Mouse (Mus musculus): ENCODE data around the gene Grem2.

The Grem2 gene

GRCm38 (mm10) chr1:174921298-174921955 lies at the start of gene Grem2:
Gene Grem2 (minus strand): TSS chr1:174921819.
- DNase-seq (ENCODE audit: low read depth) = peak; percentile 93

DNA sequence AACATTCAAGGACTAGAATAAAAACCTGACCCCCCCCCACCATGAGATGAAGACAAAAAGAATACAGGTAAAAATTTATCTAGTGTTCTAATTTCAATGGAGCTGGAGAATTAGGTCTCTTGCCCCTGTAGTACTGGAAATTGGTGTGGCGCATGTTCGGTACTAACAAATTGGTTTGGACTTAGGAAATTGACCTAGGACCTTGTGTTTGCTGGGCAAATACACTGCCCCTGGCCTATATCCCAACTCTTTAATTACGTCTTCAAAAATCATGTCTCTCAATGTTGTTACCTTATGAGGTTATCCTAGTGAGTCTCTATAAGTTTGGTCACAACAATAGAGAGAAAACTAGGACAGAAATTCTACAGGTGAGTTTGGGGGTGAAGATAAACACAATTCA lies 38.2 kb upstream of the Grem2 start:
- DNase-seq (ENCODE audit: low read depth) = no peak

DNA sequence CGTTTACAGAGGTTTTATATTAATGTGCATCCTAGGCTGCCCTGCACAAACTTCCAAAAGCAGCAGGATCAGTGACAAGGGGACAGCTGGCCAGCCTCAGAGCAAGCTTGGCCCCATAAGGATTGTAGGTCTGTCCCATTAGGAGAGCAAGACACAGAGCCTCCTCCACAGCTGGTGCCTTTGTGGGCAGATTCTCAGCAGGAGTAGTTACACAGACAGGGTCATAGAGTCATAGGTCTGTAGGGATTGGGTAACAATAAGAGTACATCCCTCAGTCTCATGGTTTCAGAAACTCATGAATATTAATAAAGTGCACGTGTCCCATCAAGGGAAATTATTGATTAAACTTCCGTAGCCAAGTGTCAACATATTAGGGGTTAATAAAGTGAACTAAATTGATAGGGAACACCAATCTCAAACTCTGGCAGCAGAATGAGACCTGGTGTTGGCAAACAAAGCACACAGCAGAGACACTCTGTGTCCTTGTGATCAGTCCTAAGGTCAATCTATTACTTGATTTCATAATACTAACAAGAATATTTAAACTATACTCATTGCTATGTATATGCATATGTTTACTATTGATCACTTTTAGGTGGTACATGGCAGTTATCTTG lies 9.5 kb upstream of the Grem2 start:
- DNase-seq (ENCODE audit: low read depth) = no peak

- no peak for DNase-seq (ENCODE audit: low read depth)
Observed at GRCm38 (mm10) chr1:174929459-174930181, 8.0 kb upstream of the Grem2 start.

DNA sequence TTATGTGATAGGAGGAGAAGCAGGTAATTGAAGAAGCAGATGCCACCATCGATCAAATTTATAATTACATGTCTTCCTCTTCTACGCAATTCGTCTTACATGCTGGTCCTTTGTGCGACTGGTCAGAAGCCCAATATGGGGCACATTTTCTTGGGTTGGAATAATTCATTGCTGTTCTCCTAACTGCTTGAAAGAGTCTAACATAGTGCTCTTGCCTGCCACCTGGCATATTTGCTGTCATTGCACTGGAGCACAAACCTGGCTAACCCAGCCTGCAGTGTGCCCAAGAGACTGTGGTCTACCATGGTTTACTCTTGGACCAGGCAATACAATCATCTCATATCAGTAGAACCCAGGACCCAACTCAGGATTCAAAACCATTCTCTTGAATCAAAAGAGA lies 2.7 kb downstream of the Grem2 start:
- DNase-seq (ENCODE audit: low read depth) = peak; percentile 67

GRCm38 (mm10) chr1:174918236-174918870 lies 3.3 kb downstream of the Grem2 start:
- DNase-seq (ENCODE audit: low read depth) = peak; percentile 75

GRCm38 (mm10) chr1:174909834-174910233 lies 11.8 kb downstream of the Grem2 start:
- no peak for DNase-seq (ENCODE audit: low read depth)

- DNase-seq (ENCODE audit: low read depth) = no peak
Observed at GRCm38 (mm10) chr1:174908232-174908631, 13.4 kb downstream of the Grem2 start.

- no peak for DNase-seq (ENCODE audit: low read depth)
Observed at GRCm38 (mm10) chr1:174907637-174908036, 14.0 kb downstream of the Grem2 start.

- DNase-seq (ENCODE audit: low read depth) = no peak
Observed at GRCm38 (mm10) chr1:174902755-174903154, 18.9 kb downstream of the Grem2 start.

- DNase-seq (ENCODE audit: low read depth) = no peak
Observed at GRCm38 (mm10) chr1:174892471-174892870, 29.1 kb downstream of the Grem2 start.

- peak; percentile 88 for DNase-seq (ENCODE audit: low read depth)
Observed at GRCm38 (mm10) chr1:174888684-174889405, 32.8 kb downstream of the Grem2 start.

DNA sequence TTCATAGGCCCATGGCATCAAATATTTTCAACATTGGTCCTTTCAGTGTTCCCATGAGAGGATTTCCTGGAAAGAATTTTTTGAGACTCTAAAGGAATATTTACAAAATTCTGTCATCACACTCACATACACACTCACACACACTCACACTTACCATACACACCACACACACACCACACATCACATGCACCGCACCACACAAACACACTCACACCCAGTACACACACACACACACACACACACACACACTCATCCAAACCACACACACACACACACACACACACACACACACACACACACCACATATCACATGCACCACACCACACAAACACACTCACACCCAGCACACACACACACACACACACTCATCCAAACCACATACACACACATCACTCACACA lies 33.5 kb downstream of the Grem2 start:
- no peak for DNase-seq (ENCODE audit: low read depth)

DNA sequence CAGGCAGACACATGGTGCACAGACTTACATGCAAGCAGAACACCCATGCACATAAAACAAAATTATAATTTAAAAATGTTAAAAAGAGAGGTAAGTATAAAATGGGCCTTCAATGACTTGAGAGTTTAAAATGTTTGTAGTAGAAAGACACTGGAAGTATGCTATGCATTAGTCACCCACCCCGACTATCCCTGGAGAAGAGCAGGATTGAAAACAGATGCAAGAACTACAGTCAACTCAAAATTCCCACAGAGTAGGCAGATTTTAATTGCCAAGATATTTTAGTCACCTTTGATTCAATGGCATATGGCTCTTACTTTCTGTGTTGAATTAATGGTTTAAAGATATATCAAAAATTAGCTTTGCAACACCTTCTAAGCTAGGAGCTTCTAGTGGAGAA lies 39.1 kb downstream of the Grem2 start:
- DNase-seq (ENCODE audit: low read depth) = peak; percentile 78

DNA sequence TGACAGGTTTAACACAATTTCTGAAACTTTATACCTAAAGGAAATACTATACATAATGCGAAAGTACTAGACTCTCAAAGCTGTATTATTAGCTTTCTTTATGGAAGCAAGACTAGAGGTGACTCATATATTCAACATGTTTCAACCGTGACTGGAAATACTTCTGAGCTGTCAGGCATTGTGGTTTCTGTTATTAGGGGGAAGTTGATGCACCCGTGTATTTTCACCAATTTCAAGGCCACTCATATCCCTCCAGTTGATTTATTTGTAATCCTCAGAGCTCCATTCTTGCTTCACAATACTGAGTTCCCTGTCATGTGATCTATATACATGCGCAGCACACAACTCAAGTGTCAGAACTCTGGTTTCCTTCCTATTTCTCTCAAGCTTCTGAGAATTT lies 46.4 kb downstream of the Grem2 start:
- DNase-seq (ENCODE audit: low read depth) = peak; percentile 73

- peak; percentile 36 for DNase-seq (ENCODE audit: low read depth)
Observed at GRCm38 (mm10) chr1:174860407-174861118, 61.1 kb downstream of the Grem2 start.

DNA sequence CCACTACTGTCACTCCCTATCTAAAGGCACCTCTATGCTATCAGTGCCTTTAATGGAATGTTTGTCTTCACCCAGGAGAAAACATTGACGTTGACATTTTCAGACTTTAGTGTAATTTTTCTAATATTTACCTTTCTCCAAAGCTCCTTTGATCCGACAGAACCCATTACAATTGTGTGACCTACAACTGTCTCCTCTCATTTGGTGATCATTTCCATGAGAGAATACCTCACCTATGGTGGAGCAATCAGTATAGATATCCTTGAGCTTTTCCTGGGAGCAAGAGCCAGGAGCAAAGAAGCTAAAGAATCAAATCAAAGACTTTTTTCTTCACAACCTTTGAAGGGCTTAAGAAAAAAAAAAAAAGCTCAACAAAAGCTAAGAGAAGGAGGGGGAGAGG lies 65.4 kb downstream of the Grem2 start:
- DNase-seq (ENCODE audit: low read depth) = no peak

DNA sequence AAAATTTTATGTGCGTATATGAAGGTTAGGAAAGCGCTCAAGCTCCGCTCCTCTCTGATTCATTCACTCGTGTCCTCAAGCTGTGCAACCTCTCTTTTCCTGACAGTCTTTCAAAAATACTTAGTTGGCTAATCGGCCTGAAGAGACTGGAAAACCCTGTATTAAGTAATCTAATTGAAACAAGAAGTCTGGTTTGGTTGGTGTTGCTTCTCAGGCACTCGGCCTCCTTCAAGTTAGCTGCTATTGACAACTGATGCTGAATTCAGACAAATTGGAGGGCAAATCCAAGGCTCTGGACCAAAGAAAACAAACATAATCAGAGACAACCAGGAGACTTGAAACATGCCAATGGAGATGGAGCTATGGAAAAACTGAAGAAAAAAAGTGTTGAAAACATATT lies 76.8 kb downstream of the Grem2 start:
- peak; percentile 91 for DNase-seq (ENCODE audit: low read depth)

GRCm38 (mm10) chr1:174836861-174837260 lies 84.8 kb downstream of the Grem2 start:
- no peak for DNase-seq (ENCODE audit: low read depth)

GRCm38 (mm10) chr1:174826562-174826961 lies 95.1 kb downstream of the Grem2 start:
- no peak for DNase-seq (ENCODE audit: low read depth)

- DNase-seq (ENCODE audit: low read depth) = no peak
Observed at GRCm38 (mm10) chr1:174811846-174812245, 109.8 kb downstream of the Grem2 start.

All from NIH3T3 (cell line).